26 mouse cellular contexts compared by ENCODE assay signal in genomic region chr4:134626883-134627282, GRCm38 (mm10).
DNase-seq lines count a peak whose midpoint lies in the region; ATAC-seq and TF ChIP-seq lines count a peak whose summit lies in the region.
"Had no signal": no experiment of that assay in that cellular context is flagged by ENCODE, and none has a peak within 500 bp of the region (broad histone marks: within the 10 kb centered on the region; RNA-seq: fewer than 3 reads in every experiment).

No protein-coding gene starts in this region.

- H3K27ac ChIP-seq in gastrocnemius, adult 2 months, result peak overlapping the region; percentile 17
- H3K27ac ChIP-seq in heart, embryonic 12.5 days (ENCODE audit: poor library complexity, severe bottlenecking), result peak overlapping the region; percentile 77
- H3K27ac ChIP-seq in left cerebral cortex, adult 2 months, result peak overlapping the region; percentile 75
- H3K27ac ChIP-seq in heart, postnatal 0 days (ENCODE audit: low read depth), result peak overlapping the region; percentile 56
- H3K27ac ChIP-seq: embryonic facial prominence, embryonic 13.5 days; forebrain, embryonic 12.5 days; kidney, embryonic 15.5 days; limb, embryonic 10.5 days; limb, embryonic 15.5 days; liver, embryonic 13.5 days had no signal

- no peak overlapping the region for H3K9ac ChIP-seq in heart, embryonic 12.5 days
- 0 out of 2 replicates have a peak overlapping the region, but pooled peaks have one; percentile 13 for H3K9ac ChIP-seq in heart, postnatal 0 days (replicated peaks; ENCODE audit: low read depth, low read length)
- H3K9ac ChIP-seq: embryonic facial prominence, embryonic 13.5 days; forebrain, embryonic 12.5 days; kidney, embryonic 15.5 days; limb, embryonic 15.5 days; liver, embryonic 13.5 days had no signal

- H3K4me3 ChIP-seq in gastrocnemius, adult 2 months, result no peak overlapping the region
- no peak overlapping the region for H3K4me3 ChIP-seq in heart, embryonic 12.5 days
- no peak overlapping the region for H3K4me3 ChIP-seq in left cerebral cortex, adult 2 months
- no peak overlapping the region for H3K4me3 ChIP-seq in heart, postnatal 0 days (ENCODE audit: low read depth, low read length)
- H3K4me3 ChIP-seq: embryonic facial prominence, embryonic 13.5 days; erythroblast, embryonic 14.5 days; forebrain, embryonic 12.5 days; kidney, embryonic 15.5 days; limb, embryonic 10.5 days; limb, embryonic 15.5 days; liver, embryonic 13.5 days had no signal

- TF ChIP-seq EP300 in heart, postnatal 0 days (IDR thresholded peaks at IDR 0.05; ENCODE audit: low read depth), result no peak

- H3K27me3 ChIP-seq in heart, embryonic 12.5 days (replicated peaks), result no peaks in the 10 kb centered on the region
- H3K27me3 ChIP-seq in heart, postnatal 0 days (ENCODE audit: control insufficient read depth, insufficient read depth, low read length), result no peaks in the 10 kb centered on the region
- H3K27me3 ChIP-seq: embryonic facial prominence, embryonic 13.5 days; kidney, embryonic 15.5 days; limb, embryonic 15.5 days; liver, embryonic 13.5 days had no signal

- intact Hi-C loops in gastrocnemius, adult 2 months (cut with DNase I), result no loop called here
- intact Hi-C loops in gastrocnemius, postnatal 36 days (cut with DNase I), result no loop called here
- intact Hi-C loops in heart, postnatal 36 days (cut with DNase I), result loop anchor here (2.0 kb wide), 1 partner anchor 36 kb away; no protein-coding TSS in a partner anchor
- intact Hi-C loops in left cerebral cortex, adult 2 months (cut with DNase I), result loop anchor here (5.0 kb wide), 1 partner anchor 120 kb away; no protein-coding TSS in a partner anchor
- intact Hi-C loops in left cerebral cortex, postnatal 36 days (cut with DNase I), result loop anchor here (5.0 kb wide), 1 partner anchor 75 kb away; the partner anchor contains the start of gene Man1c1

- no peaks in the 10 kb centered on the region for H3K36me3 ChIP-seq in heart, embryonic 12.5 days
- no peaks in the 10 kb centered on the region for H3K36me3 ChIP-seq in heart, postnatal 0 days (replicated peaks; ENCODE audit: control insufficient read depth, insufficient read depth, low read length)
- H3K36me3 ChIP-seq: embryonic facial prominence, embryonic 13.5 days; forebrain, embryonic 12.5 days; G1E; kidney, embryonic 15.5 days; limb, embryonic 10.5 days; limb, embryonic 15.5 days; liver, embryonic 13.5 days had no signal

- no peak for DNase-seq in gastrocnemius, adult 2 months
- DNase-seq in gastrocnemius, postnatal 36 days, result no peak
- DNase-seq in heart, postnatal 36 days, result no peak
- DNase-seq in left cerebral cortex, adult 2 months (ENCODE audit: extremely low spot score in 1 of 2, low spot score in 2 of 2), result no peak
- DNase-seq in left cerebral cortex, postnatal 36 days (ENCODE audit: low spot score in 2 of 2), result no peak
- DNase-seq in heart, postnatal 0 days (ENCODE audit: low spot score), result no peak
- no peak for DNase-seq in urinary bladder, postnatal 25 days (ENCODE audit: low spot score)
- DNase-seq: adrenal gland, postnatal 10 days; cerebellum, adult 11-12 months; cerebellum, adult 9-11 months; kidney, adult 18-20 months; kidney, postnatal 25 days; liver, embryonic 13.5 days; lung, adult 2 months; spleen, adult 18-20 months; thymus, postnatal 14 days had no signal

- ATAC-seq in heart, embryonic 12.5 days (ENCODE audit: insufficient number of reproducible peaks, low FRiP score), result no peak
- no peak for ATAC-seq in heart, postnatal 0 days (ENCODE audit: insufficient read depth, low read depth)
- ATAC-seq: hindbrain, embryonic 16.5 days; midbrain, embryonic 16.5 days had no signal

- peaks cover 76% of the 10 kb centered on the region for H3K4me1 ChIP-seq in heart, embryonic 12.5 days (replicated peaks)
- H3K4me1 ChIP-seq in heart, postnatal 0 days (ENCODE audit: control insufficient read depth, insufficient read depth), result peaks cover 51% of the 10 kb centered on the region

- no peak for TF ChIP-seq CTCF in gastrocnemius, adult 2 months (IDR thresholded peaks at IDR 0.05)
- no peak for TF ChIP-seq CTCF in left cerebral cortex, adult 2 months (IDR thresholded peaks at IDR 0.05)
- no peak for TF ChIP-seq CTCF in heart, postnatal 0 days (IDR thresholded peaks at IDR 0.05; ENCODE audit: low read depth)

- WGBS in heart, embryonic 12.5 days, result 39% methylated on average over 2 of the region's 2 CpGs
- 59% methylated on average over 2 of the region's 2 CpGs for WGBS in heart, postnatal 0 days

- no peak overlapping the region for H3K4me2 ChIP-seq in heart, embryonic 12.5 days
- H3K4me2 ChIP-seq in heart, postnatal 0 days (ENCODE audit: low read depth, low read length), result no peak overlapping the region
- H3K4me2 ChIP-seq: embryonic facial prominence, embryonic 13.5 days; forebrain, embryonic 12.5 days; kidney, embryonic 15.5 days; limb, embryonic 15.5 days; liver, embryonic 13.5 days had no signal

- 0 out of 2 replicates have a peak, but pooled peaks cover 3% of the 10 kb centered on the region for H3K9me3 ChIP-seq in heart, embryonic 12.5 days (replicated peaks)
- no peaks in the 10 kb centered on the region for H3K9me3 ChIP-seq in heart, postnatal 0 days (replicated peaks; ENCODE audit: control insufficient read depth, low read length)
- H3K9me3 ChIP-seq: embryonic facial prominence, embryonic 13.5 days; forebrain, embryonic 12.5 days; G1E; kidney, embryonic 15.5 days; limb, embryonic 10.5 days; limb, embryonic 15.5 days; liver, embryonic 13.5 days had no signal

Comparison
In these comparisons a context has a peak if more than half of its experiments do, and no peak if none do; other contexts are left out.
1. H3K27ac ChIP-seq: peak in every context shown above with its lines; median percentile 77 in heart, embryonic 12.5 days; 75 in left cerebral cortex, adult 2 months; 56 in heart, postnatal 0 days; 17 in gastrocnemius, adult 2 months.
2. intact Hi-C loops: an anchor here in heart, postnatal 36 days (2.0 kb wide), left cerebral cortex, adult 2 months (5.0 kb wide) and left cerebral cortex, postnatal 36 days (5.0 kb wide); none called in gastrocnemius, adult 2 months and gastrocnemius, postnatal 36 days.